Mouse (Mus musculus): ENCODE data around the gene Ankrd16. TPM values are rescaled to one million over a fixed set of nuclear protein-coding genes. Genes with fewer than 3 reads are reported as not detected.
A peak's percentile ranks its signal among the peaks of the same experiment; 100 is the strongest.

The Ankrd16 gene
- polyA plus RNA-seq (2015; fragmentation: Nextera tagmentation; extraction: Ambion mirVana): 43.2 and 45.7 TPM in 2 replicates

DNA sequence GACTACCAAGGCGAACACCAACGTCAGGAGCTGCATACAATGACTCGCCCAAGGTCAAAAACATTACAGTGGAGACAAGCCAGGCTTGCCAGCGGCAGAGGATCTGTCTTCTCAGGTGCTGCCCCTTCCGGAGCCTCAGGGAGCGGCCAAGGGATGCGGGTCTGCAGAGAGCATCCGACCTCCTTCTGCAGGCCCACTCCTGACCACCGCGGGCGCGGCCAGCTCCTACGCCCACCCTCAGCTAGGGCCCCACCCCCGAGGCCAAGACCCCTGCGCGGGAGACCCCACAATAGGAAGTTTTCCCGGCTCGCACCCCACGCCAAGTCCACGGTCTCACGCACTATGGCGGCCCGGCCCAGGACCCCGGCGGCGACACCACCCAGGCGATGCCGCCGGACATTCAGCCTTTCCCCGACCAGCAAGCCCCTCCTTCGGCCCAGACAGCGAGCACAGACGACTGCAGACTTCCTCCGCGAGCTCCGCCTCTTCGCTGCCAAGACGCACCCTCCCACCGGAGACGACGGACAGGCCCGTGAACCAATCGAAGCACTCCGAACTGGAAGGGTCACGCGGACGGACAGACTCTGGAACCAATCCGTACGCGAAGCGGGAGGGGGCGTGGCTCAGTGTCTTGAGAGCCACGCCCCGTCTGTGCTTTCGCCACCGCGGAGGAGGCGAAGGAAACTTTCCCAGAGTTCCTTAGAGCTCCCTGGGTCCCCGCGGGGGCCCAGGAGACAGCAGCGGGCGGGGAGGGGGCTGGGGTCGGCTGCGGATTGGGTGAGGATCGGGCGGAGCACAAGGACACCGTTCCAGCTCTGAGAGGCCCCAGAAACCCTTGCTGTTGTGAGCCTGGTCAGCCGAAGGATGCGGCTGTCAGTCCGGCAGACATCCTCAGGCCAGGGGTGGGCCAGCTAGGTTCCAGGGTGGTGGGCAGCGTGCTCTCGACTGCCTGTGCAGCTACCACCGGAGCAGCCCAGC lies at the start of gene Ankrd16, which contains the start of gene Fbh1:
Ankrd16 (plus strand) TSS at position 786 of the 978 bp plus-strand sequence.
Fbh1 (minus strand) TSS at position 492 of the 978 bp plus-strand sequence.
- Histone ChIP-seq H3K4me1 (peaks cover 21% of the 10 kb centered on the region), H3K9me3 (replicated peaks) (no peaks in the 10 kb centered on the region), H3K27me3 (no peaks in the 10 kb centered on the region), H3K4me3 (replicated peaks) (peak within 1 kb of the TSS; percentile 91), H3K36me3 (peaks cover 16% of the 10 kb centered on the region), H3K9ac (peak within 1 kb of the TSS; percentile 85), H3K27ac (replicated peaks) (peak within 1 kb of the TSS; percentile 99), H3K4me2 (replicated peaks) (peak within 1 kb of the TSS; percentile 77)
- WGBS: under 1% methylated on average over 73 of the region's 73 CpGs
- peak; percentile 97 for ATAC-seq (ENCODE audit: insufficient number of reproducible peaks, low FRiP score, low TSS enrichment, low read depth)

DNA sequence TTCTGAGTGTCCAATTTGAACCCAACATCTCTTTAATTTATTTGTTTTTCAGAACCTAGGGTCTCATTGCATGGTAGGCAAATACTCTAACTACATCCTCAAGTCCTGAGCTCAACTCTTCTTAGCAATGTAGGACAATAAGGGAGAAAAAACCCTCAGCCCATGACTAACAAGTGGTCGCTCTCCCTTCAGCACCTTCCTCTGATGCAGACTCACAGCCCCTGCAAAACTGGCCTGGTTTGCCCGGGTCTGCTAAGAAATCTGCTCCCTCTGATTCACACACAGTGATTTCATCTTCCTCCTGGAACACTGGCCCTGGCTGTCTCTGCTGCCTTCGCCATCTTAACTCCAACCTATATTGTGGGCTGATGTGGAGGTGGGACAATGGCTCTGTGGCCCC lies 48.6 kb upstream of the Ankrd16 start:
- H3K4me1 ChIP-seq: no peaks in the 10 kb centered on the region
- H3K27ac ChIP-seq (replicated peaks): no peak overlapping the region

DNA sequence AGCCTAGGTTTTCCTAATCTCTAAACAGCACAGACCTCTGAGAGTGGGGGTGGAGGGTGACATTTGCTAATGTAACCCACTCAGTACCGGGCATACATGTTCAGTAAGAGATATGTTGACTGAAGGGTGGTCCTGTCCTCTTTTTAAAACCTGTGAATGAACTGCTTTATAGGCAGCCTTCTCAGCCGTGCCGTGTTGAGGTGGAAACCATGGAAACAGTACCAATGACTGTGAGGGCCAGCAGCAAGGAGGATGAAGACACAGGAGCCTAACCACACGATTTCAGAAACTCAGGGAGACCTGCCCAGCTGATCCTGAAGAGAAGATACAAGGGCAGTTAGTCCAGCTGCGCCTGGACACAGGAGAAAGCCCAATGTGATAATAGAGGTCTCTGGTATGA lies 44.7 kb upstream of the Ankrd16 start:
- ATAC-seq (ENCODE audit: insufficient number of reproducible peaks, low FRiP score, low TSS enrichment, low read depth): no peak
- Histone ChIP-seq H3K27me3 (no peaks in the 10 kb centered on the region), H3K4me1 (no peaks in the 10 kb centered on the region), H3K36me3 (0 out of 2 replicates have a peak, but pooled peaks cover 2% of the 10 kb centered on the region), H3K27ac (replicated peaks) (no peak overlapping the region), H3K9me3 (replicated peaks) (no peaks in the 10 kb centered on the region), H3K9ac (no peak overlapping the region), H3K4me2 (replicated peaks) (no peak overlapping the region), H3K4me3 (replicated peaks) (no peak overlapping the region)
- WGBS: 62% methylated on average over 5 of the region's 5 CpGs

More for the DNA sequence above, 48.6 kb upstream of the Ankrd16 start:
- no peaks in the 10 kb centered on the region for H3K27me3 ChIP-seq
- ATAC-seq (ENCODE audit: insufficient number of reproducible peaks, low FRiP score, low TSS enrichment, low read depth): no peak
- H3K4me2 ChIP-seq (replicated peaks): no peak overlapping the region
- H3K36me3 ChIP-seq: no peaks in the 10 kb centered on the region
- 42% methylated on average over 3 of the region's 3 CpGs for WGBS
- H3K9ac ChIP-seq: no peak overlapping the region
- H3K9me3 ChIP-seq (replicated peaks): no peaks in the 10 kb centered on the region
- H3K4me3 ChIP-seq (replicated peaks): no peak overlapping the region

DNA sequence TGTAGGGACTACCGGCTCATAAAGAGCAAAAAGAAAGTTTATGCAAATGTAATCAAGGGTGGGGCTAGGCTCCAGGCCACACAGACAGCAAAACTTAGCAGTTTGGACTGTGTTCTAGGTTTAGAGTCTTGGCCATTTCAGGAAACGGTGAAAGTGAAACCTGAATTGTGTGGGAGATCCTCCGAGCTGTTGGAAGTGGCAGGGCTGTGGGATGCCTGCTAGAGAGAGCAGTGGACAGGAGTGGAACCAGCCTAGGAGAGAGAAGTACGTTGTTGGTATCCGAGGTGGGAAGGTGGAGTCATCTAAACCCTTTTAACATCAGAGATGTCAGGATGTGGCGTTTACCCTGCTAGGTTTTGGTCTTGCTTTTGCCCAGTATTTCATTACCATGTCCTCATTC lies 41.8 kb upstream of the Ankrd16 start:
- no peak for ATAC-seq (ENCODE audit: insufficient number of reproducible peaks, low FRiP score, low TSS enrichment, low read depth)
- no peak overlapping the region for H3K4me3 ChIP-seq (replicated peaks)
- no peaks in the 10 kb centered on the region for H3K27me3 ChIP-seq
- peaks cover 17% of the 10 kb centered on the region for H3K36me3 ChIP-seq
- no peak overlapping the region for H3K9ac ChIP-seq
- no peaks in the 10 kb centered on the region for H3K4me1 ChIP-seq
- no peak overlapping the region for H3K4me2 ChIP-seq (replicated peaks)
- 87% methylated on average over 6 of the region's 6 CpGs for WGBS
- H3K9me3 ChIP-seq (replicated peaks): no peaks in the 10 kb centered on the region
- no peak overlapping the region for H3K27ac ChIP-seq (replicated peaks)

DNA sequence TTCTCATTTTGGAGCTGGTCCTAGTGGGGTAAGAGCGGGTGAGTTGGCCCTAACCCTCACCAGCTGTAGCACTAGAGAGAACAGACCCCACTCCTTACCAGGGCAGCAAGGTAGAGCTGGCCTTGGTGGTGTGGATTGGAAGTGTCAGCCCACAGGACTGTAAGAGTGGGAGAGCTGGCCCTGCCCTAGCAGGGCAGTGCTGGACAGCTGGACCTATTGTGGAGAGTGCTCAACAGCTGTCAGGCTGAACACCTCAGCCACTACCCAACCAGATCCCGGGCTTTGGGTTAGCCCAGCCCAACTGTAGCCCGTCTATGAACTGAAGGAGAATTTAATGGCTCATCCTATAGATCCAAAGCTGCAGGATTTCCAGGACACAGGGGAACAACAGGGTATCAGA lies 38.9 kb upstream of the Ankrd16 start:
- WGBS: 80% methylated on average over 3 of the region's 3 CpGs
- Histone ChIP-seq H3K27me3 (no peaks in the 10 kb centered on the region), H3K4me3 (replicated peaks) (no peak overlapping the region), H3K27ac (replicated peaks) (no peak overlapping the region), H3K36me3 (peaks cover 47% of the 10 kb centered on the region), H3K4me1 (no peaks in the 10 kb centered on the region), H3K9me3 (replicated peaks) (no peaks in the 10 kb centered on the region), H3K4me2 (replicated peaks) (no peak overlapping the region), H3K9ac (no peak overlapping the region)
- ATAC-seq (ENCODE audit: insufficient number of reproducible peaks, low FRiP score, low TSS enrichment, low read depth): no peak; the same call in 1 of the 2 replicates

DNA sequence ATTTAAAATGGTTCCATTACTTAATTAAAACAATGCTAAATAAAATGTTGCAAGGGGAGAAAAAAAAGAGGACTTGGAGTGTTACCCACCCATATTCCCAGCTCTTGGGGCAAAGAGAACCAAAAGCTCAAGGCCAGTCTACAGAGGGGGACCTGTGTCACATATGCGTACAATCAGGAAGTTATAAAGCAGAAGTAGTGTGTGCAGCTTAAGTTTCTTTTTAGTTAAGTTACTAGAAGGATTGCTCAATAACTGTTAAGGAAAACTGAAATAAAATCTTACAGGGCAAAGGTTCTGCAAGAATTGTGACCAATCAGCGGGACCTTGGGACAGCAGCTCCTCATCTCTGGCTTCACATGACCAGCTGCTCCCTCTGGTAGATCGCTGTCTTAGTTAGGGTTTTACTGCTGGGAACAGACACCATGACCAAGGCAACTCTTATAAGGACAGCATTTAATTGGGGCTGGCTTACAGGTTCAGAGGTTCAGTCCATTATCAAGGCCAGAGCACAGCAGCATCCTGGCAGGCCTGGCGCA lies 38.1 kb upstream of the Ankrd16 start:
- 92% methylated on average over 4 of the region's 4 CpGs for WGBS
- no peak overlapping the region for H3K9ac ChIP-seq
- H3K4me1 ChIP-seq: no peaks in the 10 kb centered on the region
- H3K27me3 ChIP-seq: no peaks in the 10 kb centered on the region
- H3K9me3 ChIP-seq (replicated peaks): no peaks in the 10 kb centered on the region
- H3K4me3 ChIP-seq (replicated peaks): no peak overlapping the region
- no peak overlapping the region for H3K4me2 ChIP-seq (replicated peaks)
- no peak overlapping the region for H3K27ac ChIP-seq (replicated peaks)
- peaks cover 52% of the 10 kb centered on the region for H3K36me3 ChIP-seq
- no peak for ATAC-seq (ENCODE audit: insufficient number of reproducible peaks, low FRiP score, low TSS enrichment, low read depth)

DNA sequence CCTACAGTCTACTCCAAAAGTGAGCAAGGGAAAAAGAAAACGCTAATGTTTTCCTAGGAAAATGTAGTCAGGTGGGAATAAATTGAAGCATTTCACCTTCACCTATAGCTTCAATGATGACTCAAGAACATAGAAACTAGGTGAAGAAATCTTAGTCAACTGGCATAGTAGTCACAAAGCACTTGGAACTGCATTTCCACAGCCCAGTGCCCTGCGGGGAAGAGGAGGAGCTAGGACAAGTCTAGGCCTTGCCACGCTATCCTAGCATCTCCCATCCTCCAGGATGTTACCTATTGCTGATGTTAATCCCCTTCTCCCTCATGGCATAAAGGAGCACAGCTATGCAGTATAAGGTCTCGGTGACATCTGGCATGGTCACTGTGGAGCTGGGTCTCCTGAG lies 15.1 kb upstream of the Ankrd16 start:
- ATAC-seq (ENCODE audit: insufficient number of reproducible peaks, low FRiP score, low TSS enrichment, low read depth): no peak
- Histone ChIP-seq H3K36me3 (peaks cover 93% of the 10 kb centered on the region), H3K4me3 (replicated peaks) (no peak overlapping the region), H3K9ac (no peak overlapping the region), H3K4me2 (replicated peaks) (no peak overlapping the region), H3K27me3 (no peaks in the 10 kb centered on the region), H3K27ac (replicated peaks) (no peak overlapping the region), H3K4me1 (no peaks in the 10 kb centered on the region), H3K9me3 (replicated peaks) (no peaks in the 10 kb centered on the region)
- WGBS: 87% methylated on average over 4 of the region's 4 CpGs

DNA sequence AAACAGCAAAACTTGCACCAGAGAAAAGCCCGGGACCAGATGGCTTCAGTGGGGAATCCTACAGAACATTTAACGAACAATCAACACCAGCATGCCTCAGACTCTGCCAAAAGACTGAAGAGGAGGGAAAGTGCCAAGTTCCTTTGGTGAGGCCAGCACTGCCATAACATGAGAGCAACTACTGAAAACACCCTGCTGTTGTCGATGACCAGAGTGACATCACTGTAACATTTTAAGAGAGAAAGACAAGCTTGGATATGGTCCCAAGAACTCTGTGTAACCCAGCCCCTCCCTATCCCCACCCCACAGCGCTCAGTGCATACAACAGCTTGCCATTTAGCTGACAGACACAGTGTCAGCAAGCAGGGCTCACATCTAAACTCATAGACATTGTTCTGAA lies 12.0 kb upstream of the Ankrd16 start:
- Histone ChIP-seq H3K4me3 (replicated peaks) (no peak overlapping the region), H3K9me3 (replicated peaks) (no peaks in the 10 kb centered on the region), H3K27ac (replicated peaks) (no peak overlapping the region), H3K4me1 (no peaks in the 10 kb centered on the region), H3K4me2 (replicated peaks) (no peak overlapping the region), H3K27me3 (no peaks in the 10 kb centered on the region), H3K9ac (no peak overlapping the region), H3K36me3 (peaks cover 80% of the 10 kb centered on the region)
- 81% methylated on average over 4 of the region's 4 CpGs for WGBS
- ATAC-seq (ENCODE audit: insufficient number of reproducible peaks, low FRiP score, low TSS enrichment, low read depth): no peak

DNA sequence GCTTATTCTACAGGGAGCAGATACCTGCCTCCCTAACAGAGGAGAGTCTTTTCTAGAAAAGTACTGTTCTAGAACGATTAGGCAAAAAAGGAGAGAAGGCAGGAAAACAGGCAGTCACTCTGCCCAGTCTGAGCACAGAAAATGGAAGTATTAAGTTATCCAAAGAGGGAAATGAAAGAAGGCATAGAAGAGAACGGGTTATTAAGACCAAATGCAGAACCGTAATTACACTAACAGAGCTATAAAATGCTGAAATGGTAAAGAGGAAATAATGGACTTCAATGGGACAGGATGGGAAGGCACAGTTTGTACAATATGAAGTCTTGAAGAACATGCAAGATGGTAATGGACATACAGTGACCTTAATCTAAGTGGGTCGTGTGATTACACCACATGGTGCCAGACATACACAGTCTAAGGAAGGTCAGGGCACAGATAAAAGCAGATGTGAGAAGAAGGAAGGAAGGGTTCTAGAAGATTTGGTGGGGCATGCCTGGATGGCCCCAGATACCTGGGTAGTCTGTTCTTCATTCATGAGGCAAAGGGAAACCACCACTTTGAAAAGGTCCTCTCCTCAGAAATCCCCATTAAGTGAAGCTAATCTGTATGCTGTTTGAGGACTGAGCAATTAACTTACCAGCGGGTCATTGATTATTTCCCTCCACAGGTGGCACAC lies 11.1 kb upstream of the Ankrd16 start:
- Histone ChIP-seq H3K4me2 (replicated peaks) (no peak overlapping the region), H3K27me3 (no peaks in the 10 kb centered on the region), H3K4me3 (replicated peaks) (no peak overlapping the region), H3K36me3 (peaks cover 71% of the 10 kb centered on the region), H3K9ac (no peak overlapping the region), H3K4me1 (no peaks in the 10 kb centered on the region), H3K27ac (replicated peaks) (no peak overlapping the region), H3K9me3 (replicated peaks) (no peaks in the 10 kb centered on the region)
- no peak for ATAC-seq (ENCODE audit: insufficient number of reproducible peaks, low FRiP score, low TSS enrichment, low read depth)
- WGBS: 75% methylated on average over 5 of the region's 5 CpGs

DNA sequence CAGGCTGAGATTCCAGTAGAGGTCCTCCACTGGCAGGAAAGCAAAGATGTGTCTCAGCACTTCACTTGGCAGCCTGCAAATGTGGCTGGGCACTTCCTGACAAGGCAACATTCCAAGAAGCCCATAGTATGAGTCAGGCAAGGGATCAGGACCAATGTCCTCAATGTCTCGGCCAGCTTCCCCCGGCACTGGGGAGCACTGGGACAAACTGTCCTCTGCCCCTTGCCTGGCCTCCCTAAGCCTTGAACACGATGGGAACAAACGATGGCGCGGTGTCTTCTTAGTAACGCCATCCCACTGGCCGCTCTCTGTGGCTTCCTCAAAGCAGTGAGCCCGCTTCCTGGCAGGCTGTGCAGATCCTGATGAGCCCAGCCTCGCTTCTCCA lies 10.5 kb upstream of the Ankrd16 start:
- Histone ChIP-seq H3K4me2 (replicated peaks) (no peak overlapping the region), H3K27ac (replicated peaks) (no peak overlapping the region), H3K4me1 (no peaks in the 10 kb centered on the region), H3K9ac (no peak overlapping the region), H3K9me3 (replicated peaks) (no peaks in the 10 kb centered on the region), H3K36me3 (peaks cover 65% of the 10 kb centered on the region), H3K27me3 (no peaks in the 10 kb centered on the region), H3K4me3 (replicated peaks) (no peak overlapping the region)
- WGBS: 85% methylated on average over 10 of the region's 10 CpGs
- ATAC-seq (ENCODE audit: insufficient number of reproducible peaks, low FRiP score, low TSS enrichment, low read depth): no peak

DNA sequence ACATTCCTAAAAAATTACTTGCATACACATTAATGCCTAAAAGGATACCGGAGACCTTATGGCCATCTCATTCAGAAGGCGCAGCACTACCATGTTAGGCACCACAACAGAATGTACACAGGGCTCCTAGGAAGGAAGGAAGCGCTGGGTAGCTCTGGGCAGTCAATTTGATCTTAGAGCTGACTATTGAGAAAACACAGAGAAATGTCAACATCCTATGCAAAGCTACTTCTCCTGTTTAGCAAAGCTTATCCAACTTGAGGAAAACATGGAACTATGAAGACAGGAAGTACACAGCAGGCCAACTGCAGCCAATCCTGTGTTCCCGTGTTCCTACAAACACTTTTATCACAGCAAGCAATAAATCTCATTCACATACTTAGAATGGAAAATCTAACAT lies 6.0 kb upstream of the Ankrd16 start:
- ATAC-seq (ENCODE audit: insufficient number of reproducible peaks, low FRiP score, low TSS enrichment, low read depth): no peak

More for the DNA sequence above, 6.0 kb upstream of the Ankrd16 start:
- H3K4me2 ChIP-seq (replicated peaks): no peak overlapping the region
- H3K9ac ChIP-seq: no peak overlapping the region
- no peaks in the 10 kb centered on the region for H3K27me3 ChIP-seq
- peaks cover 27% of the 10 kb centered on the region for H3K36me3 ChIP-seq
- H3K4me1 ChIP-seq: peaks cover 8% of the 10 kb centered on the region
- H3K4me3 ChIP-seq (replicated peaks): no peak overlapping the region
- WGBS: 95% methylated on average over 4 of the region's 4 CpGs
- H3K9me3 ChIP-seq (replicated peaks): no peaks in the 10 kb centered on the region
- H3K27ac ChIP-seq (replicated peaks): no peak overlapping the region
